In genomic region chr7:115840613-115841012, GRCm38 (mm10) we compare ENCODE assay signal across 19 mouse cellular contexts.
DNase-seq lines count a peak whose midpoint lies in the region; ATAC-seq and TF ChIP-seq lines count a peak whose summit lies in the region.
"Had no signal": no experiment of that assay in that cellular context is flagged by ENCODE, and none has a peak within 500 bp of the region (broad histone marks: within the 10 kb centered on the region; RNA-seq: fewer than 3 reads in every experiment).

No protein-coding gene starts in this region.

- no peak for TF ChIP-seq CTCF in G1E (IDR thresholded peaks at IDR 0.05; ENCODE audit: low read depth, low read length)
- no peak for TF ChIP-seq CTCF in liver, embryonic 14.5 days (IDR thresholded peaks at IDR 0.05; ENCODE audit: low read depth)

- peak overlapping the region; percentile 59 for H3K27ac ChIP-seq in liver, embryonic 14.5 days
- no peak overlapping the region for H3K27ac ChIP-seq in heart, embryonic 12.5 days (ENCODE audit: poor library complexity, severe bottlenecking)
- H3K27ac ChIP-seq: embryonic facial prominence, embryonic 12.5 days; forebrain, embryonic 15.5 days; hindbrain, embryonic 12.5 days had no signal

- H3K4me3 ChIP-seq in G1E (ENCODE audit: low read depth, low read length): no peak overlapping the region
- peak overlapping the region; percentile 28 to 46; a peak in 3 of 4 replicates for H3K4me3 ChIP-seq in liver, embryonic 14.5 days (ENCODE audit: insufficient read depth in 1 of 2, low read depth in 2 of 2, low read length in 2 of 2)
- no peak overlapping the region for H3K4me3 ChIP-seq in heart, embryonic 12.5 days
- H3K4me3 ChIP-seq: embryonic facial prominence, embryonic 12.5 days; forebrain, embryonic 15.5 days; hindbrain, embryonic 12.5 days had no signal

- peak overlapping the region; percentile 52 for H3K9ac ChIP-seq in liver, embryonic 14.5 days (replicated peaks)
- no peak overlapping the region for H3K9ac ChIP-seq in heart, embryonic 12.5 days
- H3K9ac ChIP-seq: embryonic facial prominence, embryonic 12.5 days; forebrain, embryonic 15.5 days; hindbrain, embryonic 12.5 days had no signal

- H3K27me3 ChIP-seq in G1E (ENCODE audit: insufficient read depth, low read length): no peaks in the 10 kb centered on the region
- no peaks in the 10 kb centered on the region for H3K27me3 ChIP-seq in liver, embryonic 14.5 days (ENCODE audit: control insufficient read depth, insufficient read depth, low read length)
- H3K27me3 ChIP-seq in heart, embryonic 12.5 days (replicated peaks): no peaks in the 10 kb centered on the region
- H3K27me3 ChIP-seq: embryonic facial prominence, embryonic 12.5 days; forebrain, embryonic 15.5 days; hindbrain, embryonic 12.5 days had no signal

- H3K4me2 ChIP-seq in liver, embryonic 14.5 days (ENCODE audit: low read depth): peak overlapping the region; percentile 73
- H3K4me2 ChIP-seq in heart, embryonic 12.5 days: no peak overlapping the region
- H3K4me2 ChIP-seq: embryonic facial prominence, embryonic 12.5 days; forebrain, embryonic 15.5 days; hindbrain, embryonic 12.5 days had no signal

- peak; percentile 31; the same call in 1 of the 2 replicates for ATAC-seq in G1E (ENCODE audit: extremely low read depth, insufficient number of reproducible peaks, low FRiP score, poor library complexity, severe bottlenecking)
- peak; percentile 47 for ATAC-seq in liver, embryonic 14.5 days (ENCODE audit: insufficient read depth)
- peak; percentile 69 for ATAC-seq in megakaryocyte progenitor cell, adult 5-6 weeks (replicated peaks; ENCODE audit: poor library complexity)
- no peak for ATAC-seq in heart, embryonic 12.5 days (ENCODE audit: insufficient number of reproducible peaks, low FRiP score)
- ATAC-seq: forebrain, embryonic 15.5 days; hindbrain, embryonic 16.5 days had no signal

- no peak for DNase-seq in G1E (ENCODE audit: low spot score)
- peak; percentile 57 for DNase-seq in liver
- DNase-seq in liver, embryonic 14.5 days (ENCODE audit: low read depth in 3 of 3, low spot score in 3 of 3): peak; percentile 51 to 59 (median 52)
- DNase-seq in kidney, postnatal 14 days: no peak
- no peak for DNase-seq in T-cell, adult 2 months (ENCODE audit: low spot score)
- DNase-seq: adrenal gland, adult 8-10 months; cerebellum, adult 11 months; cerebellum, adult 8-10 months; cerebellum, postnatal 25 days; gastrocnemius, postnatal 36 days; heart, adult 11 months; heart, postnatal 10 days; heart, postnatal 4 days had no signal

- peaks cover 40% of the 10 kb centered on the region for H3K4me1 ChIP-seq in G1E (ENCODE audit: insufficient read depth, low read depth, low read length)
- H3K4me1 ChIP-seq in liver, embryonic 14.5 days (replicated peaks; ENCODE audit: control insufficient read depth in 2 of 2, insufficient read depth in 2 of 2, low read length in 1 of 2): peaks cover 36 to 39% of the 10 kb centered on the region in 2 experiments
- H3K4me1 ChIP-seq in heart, embryonic 12.5 days (replicated peaks): peaks cover 6% of the 10 kb centered on the region; the same call in 1 of the 2 replicates
- H3K4me1 ChIP-seq: embryonic facial prominence, embryonic 12.5 days; forebrain, embryonic 15.5 days; hindbrain, embryonic 12.5 days had no signal

- 10% methylated on average over 3 of the region's 3 CpGs for WGBS in liver, embryonic 14.5 days (ENCODE audit: insufficient replicate concordance)
- 48% methylated on average over 3 of the region's 3 CpGs for WGBS in heart, embryonic 12.5 days

- no peaks in the 10 kb centered on the region for H3K36me3 ChIP-seq in G1E (replicated peaks)
- peaks cover 6% of the 10 kb centered on the region for H3K36me3 ChIP-seq in liver, embryonic 14.5 days (replicated peaks; ENCODE audit: control insufficient read depth, insufficient read depth, low read depth)
- no peaks in the 10 kb centered on the region for H3K36me3 ChIP-seq in heart, embryonic 12.5 days
- H3K36me3 ChIP-seq: embryonic facial prominence, embryonic 12.5 days; forebrain, embryonic 15.5 days; hindbrain, embryonic 12.5 days had no signal

- TF ChIP-seq EP300 in liver, embryonic 14.5 days (IDR thresholded peaks at IDR 0.05; ENCODE audit: low read depth): peak; percentile 62

- no peaks in the 10 kb centered on the region for H3K9me3 ChIP-seq in G1E (replicated peaks)
- no peaks in the 10 kb centered on the region for H3K9me3 ChIP-seq in liver, embryonic 14.5 days (ENCODE audit: control insufficient read depth, low read length)
- H3K9me3 ChIP-seq in heart, embryonic 12.5 days (replicated peaks): no peaks in the 10 kb centered on the region
- H3K9me3 ChIP-seq: embryonic facial prominence, embryonic 12.5 days; forebrain, embryonic 15.5 days; hindbrain, embryonic 12.5 days had no signal

Comparison
In these comparisons a context has a peak if more than half of its experiments do, and no peak if none do; other contexts are left out.
1. DNase-seq: peak in liver (single experiment) and liver, embryonic 14.5 days (3 of 3); none in G1E (single experiment), kidney, postnatal 14 days (single experiment) and T-cell, adult 2 months (single experiment).
2. H3K4me3 ChIP-seq: peak in liver, embryonic 14.5 days (2 of 2); none in G1E (single experiment) and heart, embryonic 12.5 days (single experiment).